Mouse (Mus musculus): ENCODE results near the gene Vax2.

The Vax2 gene

DNA sequence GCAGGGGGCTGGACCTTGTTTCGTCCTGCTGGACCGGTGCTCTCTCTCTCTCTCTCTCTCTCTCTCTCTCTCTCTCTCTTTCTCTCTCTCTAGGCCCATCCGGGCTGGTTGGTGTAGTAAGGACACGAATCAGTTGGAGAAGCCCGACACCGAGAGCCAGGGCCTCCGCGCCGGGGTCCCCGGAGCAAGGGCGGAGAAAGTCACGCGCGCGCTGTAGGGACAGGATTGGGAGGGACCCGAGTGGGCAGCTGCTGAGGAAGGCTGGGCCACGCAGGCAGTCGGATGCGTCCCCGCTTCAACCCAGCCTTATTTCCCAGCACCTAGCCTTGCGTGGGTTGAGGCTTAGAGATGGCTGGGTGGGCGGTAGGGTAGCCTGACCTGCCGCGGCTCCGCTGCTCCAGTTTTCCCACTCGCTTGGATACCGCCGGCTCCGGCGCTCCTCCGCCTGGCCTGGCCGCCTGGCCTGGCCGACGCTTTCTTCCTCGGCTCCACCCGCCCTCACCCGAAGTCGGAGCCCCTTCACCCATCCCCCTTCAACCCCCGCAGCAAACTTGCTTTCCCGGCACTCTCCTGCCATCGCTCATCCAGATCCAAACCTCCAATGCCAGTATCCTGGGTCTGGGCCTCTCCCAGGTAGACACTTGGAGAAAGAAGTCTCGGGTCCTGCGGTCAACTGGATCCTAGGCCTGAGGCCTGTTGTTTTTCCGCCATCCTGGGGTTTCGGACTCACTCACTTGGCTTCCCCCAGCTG is 836 bp downstream of the Vax2 start:
- no peak for DNase-seq (ENCODE audit: low spot score)

DNA sequence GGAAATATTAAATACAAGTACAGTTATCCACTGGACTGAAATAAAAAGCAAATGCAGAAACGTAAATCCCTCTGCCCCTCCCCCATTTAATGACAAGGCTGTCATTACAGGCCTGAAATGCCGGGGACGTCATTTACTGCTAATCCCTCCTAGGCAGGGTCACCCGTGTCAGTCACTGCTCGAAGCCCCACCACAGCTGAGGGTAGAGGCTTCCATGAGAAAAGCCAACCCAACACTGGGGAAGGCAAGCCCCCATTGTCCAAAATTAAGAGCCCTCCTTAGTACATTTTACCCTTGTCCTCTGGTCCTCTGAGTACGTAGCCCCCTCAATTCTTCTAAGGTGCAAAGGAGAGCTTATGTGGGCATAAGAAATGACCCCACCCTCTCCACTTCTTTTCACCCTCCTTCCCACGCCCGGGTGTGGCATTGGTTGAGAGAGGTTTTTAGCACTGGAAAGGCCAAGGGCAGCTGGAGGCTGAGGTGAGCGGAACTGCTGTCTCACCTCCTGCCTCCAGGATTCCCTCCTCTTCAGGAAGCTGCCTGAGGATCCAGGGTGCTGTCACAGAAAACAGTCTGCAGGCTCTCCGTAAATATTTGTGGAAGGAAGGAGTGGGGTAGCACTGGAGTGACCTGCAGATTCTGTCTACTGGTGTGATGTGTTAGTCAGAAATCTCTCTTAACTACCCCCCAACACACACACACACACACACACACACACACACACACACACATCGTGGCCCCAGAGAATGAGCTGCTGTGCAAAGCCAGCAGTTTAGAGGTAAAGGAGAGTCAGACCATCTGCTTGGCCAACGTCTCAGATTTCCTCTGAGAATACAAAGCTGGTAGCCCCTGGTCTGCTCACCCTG is 2.4 kb downstream of the Vax2 start:
- DNase-seq (ENCODE audit: low spot score) = no peak

DNA sequence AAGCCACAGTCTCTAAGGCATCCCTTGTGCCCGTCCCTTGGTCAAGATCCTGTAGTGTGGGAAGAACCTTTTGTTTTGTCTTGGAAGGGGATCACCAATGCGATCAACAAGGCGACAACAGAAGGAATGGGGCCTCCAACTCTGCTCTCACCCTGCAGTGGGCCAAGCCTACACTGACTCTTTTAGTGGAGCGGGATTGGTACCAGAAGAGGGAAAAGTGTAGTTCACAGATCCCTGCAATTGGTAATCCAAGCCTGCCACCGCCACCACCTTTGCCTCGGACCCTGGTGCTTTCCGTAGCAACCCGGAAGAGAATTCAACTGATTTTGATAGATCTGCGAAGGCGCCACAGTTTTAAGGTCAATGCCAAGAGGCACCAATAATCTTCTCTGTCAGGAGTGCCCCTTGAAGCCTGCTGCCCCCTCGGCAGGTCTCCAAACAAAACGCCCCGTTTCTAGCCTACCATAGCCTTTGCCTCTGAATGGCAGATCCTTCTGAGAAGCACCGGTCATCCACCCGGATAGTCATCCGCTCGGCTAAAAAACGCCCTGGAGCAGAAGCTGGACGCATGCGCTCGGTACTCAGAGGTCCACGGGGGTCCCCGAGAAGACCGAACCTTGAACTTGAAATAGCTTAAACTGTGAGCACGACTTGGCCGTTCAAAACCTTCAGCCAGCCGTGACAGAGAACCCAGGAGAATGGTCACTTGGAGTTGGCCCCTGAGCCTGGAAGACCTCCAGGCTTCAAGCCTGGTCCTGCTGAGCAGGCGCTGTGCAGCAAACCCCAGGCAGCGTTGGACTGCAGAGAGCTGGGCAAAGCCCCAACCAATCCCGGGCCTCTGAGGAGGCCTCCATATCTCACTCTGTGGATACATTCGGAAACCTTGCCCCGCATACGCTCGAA is 3.4 kb downstream of the Vax2 start:
- DNase-seq (ENCODE audit: low spot score) = no peak

DNA sequence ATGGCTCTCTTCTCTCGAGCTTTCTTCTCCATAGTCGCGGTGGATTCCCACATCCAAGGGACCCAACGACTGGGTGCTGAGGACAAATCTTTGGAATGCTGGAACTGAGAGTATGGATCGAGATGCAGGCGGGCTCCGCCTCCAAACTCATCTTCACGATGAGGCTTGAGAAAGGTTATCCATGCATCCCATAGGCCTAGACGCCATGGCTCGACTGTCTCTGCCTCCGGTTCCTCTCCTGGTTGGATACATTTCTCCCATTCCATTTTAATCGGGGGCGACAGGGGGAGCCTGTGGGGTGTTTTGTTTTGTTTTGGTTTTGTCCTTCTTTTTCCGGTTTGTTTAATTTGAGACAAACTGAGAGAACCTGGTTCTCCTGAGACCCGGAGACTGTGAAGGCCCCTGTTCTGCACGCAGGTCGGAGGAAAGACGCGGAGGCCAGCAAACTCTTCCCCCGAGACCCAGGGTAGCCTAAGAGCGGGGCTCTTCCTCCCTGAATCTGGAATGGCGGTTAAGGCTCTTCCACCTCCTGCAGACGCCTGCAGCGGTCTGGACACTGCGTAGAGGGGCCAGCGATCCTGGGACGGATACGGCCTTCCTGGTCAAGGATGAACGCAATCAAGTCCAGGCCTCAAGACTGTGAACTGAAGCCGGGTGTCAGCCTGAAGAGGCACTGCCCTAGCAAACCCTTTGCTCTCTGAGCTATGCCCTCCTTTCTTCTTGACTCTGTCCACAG is 4.6 kb downstream of the Vax2 start:
- no peak for DNase-seq (ENCODE audit: low spot score)

DNA sequence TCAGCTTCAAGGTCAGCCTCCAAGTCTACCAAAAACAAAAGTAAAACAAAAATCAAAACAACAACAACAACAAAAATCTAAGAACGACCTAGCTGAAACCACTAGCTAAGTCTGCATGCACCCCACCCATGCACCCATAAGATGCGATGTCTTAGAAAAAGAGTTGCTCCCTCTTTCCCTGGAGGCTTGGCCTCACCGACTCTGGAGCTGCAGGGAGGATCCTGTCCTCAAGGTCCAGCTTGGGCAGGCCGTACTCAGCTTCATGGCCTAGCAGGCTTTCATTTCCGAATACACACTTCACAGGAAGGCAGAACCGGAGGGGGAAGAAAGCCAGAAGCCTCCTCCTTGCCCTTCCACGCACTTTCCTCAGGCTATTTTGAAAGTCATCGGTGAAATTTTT is 6.0 kb downstream of the Vax2 start:
- no peak for DNase-seq (ENCODE audit: low spot score)

DNA sequence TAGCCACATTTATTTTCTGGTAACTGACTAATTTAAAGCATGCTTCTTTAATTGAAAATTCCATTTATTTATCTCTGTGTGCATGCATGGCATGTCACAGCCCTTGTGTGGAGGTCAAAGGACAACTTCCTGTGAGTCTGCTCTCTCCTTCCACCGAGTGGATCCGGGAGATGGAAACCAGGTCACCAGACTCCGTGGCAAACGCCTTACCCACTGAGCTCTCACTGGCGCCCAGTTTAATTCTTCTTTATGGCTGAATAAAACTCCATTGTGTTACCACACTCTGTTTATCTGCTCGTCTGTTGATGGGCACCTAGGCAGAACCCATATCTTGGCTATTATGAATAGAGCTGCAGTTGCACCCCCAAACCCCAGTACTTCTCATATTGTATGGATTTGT is 11.5 kb downstream of the Vax2 start:
- DNase-seq (ENCODE audit: low spot score) = no peak

DNA sequence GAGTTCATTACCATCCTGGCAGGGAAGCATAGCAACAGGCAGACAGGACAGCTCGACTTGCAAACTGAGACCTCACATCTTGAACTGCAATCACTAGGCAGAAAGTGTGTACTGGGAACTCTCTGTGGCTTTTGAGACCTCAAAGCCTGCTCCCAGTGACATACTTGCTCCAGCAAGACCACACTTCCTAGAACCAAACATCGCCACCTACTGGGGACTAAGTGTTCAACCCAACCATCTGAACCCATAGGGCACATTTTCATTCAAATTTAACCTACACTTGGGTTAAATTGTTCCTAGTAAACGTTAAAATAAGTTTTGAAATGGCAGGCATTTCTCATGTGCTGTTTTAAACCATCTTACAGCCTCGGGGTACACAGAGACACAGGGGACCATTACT is 16.1 kb downstream of the Vax2 start:
- no peak for DNase-seq (ENCODE audit: low spot score)

DNA sequence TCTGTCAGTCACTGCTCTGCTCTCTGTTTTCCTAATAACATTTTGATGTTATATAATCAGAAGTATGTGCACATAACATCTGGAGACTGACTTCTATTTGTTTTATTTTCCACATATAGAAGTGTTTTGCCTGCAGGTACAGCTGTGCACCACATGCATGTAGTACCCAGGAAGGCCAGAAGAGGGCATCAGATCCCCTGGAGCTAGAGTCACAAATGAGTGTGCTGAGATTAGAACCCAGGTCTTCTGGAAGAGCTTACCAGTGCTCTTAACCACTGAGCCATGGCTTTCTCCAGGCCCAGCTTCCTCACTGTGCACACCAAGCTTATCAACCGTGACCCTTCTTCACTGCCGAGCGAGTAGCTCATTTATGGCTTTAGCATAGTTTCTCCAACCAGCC is 17.4 kb downstream of the Vax2 start:
- no peak for DNase-seq (ENCODE audit: low spot score)

DNA sequence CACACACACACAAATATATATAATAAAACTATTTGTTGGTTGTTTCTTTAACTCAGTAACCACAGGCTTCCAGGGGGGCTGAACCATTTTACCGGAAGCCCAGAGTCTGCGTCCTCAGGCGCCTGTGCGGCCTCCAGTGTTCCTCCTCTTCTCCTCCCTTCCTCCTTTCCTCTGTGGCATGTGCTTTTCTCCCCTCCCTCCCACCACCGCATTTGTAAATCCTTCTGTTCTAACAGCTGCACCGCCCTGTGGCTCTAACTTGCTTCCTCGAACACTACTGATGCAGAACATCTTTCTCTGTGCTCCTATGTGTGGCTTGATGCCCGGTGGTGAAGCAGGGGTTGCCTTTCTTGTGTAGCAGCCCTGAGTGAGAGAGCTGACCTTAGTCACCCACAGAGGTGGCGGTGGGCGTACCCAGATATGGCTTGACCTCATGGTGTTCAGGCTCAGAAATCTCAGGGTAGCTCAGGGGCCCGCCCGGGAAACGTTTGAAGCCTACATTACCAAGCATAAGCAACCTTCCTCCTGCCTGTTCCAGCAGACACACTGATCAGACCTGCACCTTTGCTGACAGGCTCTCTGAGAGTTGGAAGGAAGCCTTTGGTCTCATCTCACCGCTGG is 18.4 kb downstream of the Vax2 start:
- no peak for DNase-seq (ENCODE audit: low spot score)

DNA sequence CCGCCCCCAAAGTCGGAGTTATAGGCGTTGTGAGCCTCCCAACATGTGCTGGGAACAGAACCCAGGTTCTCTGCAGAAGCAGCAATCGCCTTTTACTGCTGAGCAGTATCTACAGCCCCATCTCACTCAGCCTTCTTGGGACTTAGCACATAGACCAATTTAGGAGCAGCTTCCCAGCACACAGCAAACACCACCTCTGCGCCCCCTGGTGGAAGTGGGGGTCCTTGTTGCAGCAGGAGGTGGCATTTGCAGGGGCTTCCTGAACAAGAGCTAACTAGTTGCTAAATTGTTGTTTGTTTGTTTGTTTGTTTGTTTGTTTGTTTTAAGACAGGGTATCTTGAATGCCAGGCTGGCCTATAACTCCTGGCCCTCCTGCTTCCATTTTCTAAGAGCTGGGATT is 20.1 kb downstream of the Vax2 start:
- no peak for DNase-seq (ENCODE audit: low spot score)

DNA sequence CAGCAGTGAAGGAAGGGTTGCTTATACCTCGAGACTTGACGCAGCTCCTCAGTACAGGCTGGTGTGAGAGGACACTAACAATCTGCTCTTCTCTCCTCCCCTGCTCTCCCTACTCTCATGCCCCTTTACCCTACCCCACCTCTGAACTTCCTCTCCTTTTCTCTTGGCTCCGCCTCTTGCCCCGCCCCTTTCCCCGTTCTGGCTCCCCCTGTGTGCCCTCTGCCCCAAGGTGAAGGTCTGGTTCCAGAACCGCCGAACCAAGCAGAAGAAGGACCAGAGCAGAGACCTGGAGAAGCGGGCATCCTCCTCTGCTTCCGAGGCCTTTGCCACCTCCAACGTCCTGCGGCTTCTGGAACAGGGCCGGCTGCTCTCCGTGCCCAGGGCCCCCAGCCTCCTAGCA is 26.2 kb downstream of the Vax2 start:
- no peak for DNase-seq (ENCODE audit: low spot score)

DNA sequence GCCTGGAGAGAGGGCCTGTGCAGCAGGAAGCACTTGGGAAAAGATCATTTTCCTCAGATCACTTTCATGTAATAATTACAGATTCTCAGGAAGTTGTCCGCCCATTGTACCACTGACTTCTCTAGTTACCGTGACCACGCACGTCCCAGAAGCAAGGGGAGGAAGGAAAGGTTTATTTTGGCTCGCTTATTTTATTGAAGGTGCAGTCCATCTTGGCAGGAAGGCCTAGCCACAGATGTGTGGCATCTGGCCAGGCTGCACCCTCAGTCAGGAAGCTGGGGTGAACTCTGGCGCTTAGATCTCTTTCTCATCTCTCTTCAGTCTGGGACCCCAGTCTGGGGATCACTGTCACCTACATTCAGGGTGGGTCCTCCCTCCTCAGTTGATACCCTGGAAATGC is 27.5 kb downstream of the Vax2 start:
- no peak for DNase-seq (ENCODE audit: low spot score)

DNA sequence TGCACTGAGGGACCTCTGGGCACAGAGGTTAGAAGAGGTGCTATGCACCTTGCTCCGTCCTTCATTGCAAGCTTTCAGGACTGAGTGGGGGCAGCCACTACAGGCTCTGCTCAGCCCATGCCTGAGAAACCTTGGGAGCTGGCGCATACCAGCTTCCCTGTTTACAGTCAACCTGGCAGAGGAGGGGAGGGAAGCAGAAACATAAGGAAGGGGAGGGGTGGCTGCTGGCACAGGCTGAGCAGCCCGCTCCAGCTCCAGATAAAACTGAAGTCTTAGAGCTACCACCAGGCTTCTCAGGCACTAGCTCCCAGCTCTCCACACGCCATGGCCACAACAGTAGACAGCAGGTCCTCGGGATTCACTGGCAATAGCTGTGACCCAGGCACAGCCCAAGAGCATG is 31.7 kb downstream of the Vax2 start, which contains the start of gene Atp6v1b1:
Gene Atp6v1b1, plus strand, starts transcription at position 230 of the 400 bp plus-strand sequence.
- no peak for DNase-seq (ENCODE audit: low spot score)

DNA sequence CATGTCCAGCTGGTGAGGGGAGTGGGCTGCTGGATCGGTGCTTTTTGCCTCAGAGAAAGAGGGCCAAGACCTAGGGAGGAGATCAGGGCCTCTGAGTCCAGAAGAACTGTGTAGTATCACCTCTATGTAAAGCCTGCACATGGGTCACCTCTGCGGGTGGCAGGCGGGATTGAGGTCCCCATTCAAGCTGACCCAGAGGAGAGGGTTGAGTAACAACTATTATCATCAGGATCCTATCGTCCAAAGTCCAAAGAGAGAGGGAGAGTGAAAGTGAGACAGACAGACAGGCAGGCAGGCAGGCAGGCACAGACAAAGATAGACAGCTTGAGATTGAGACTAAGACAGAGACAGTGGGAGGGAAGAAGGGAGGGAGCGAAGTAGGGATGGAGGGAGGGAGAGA is 32.1 kb downstream of the Vax2 start:
- no peak for DNase-seq (ENCODE audit: low spot score)

DNA sequence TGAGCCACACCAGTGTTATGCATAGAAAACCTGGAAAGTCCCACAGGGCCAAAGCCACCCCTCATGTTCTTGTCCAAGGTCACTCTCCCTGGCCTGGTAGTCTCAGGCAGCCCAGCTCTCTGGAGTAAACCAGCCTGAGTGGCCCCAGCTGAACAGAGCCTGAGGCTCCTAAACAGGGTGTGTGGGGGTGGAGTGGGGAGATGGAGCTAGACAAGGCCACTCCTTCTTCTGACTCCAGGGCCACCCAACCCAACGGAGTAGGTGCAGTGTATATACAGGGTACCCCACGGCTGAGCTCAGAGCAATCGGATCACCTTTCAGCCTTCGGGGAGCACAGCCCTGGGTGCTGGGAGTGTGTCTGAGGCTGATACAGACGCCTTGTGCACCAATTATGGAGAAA is 33.1 kb downstream of the Vax2 start:
- no peak for DNase-seq (ENCODE audit: low spot score)

DNA sequence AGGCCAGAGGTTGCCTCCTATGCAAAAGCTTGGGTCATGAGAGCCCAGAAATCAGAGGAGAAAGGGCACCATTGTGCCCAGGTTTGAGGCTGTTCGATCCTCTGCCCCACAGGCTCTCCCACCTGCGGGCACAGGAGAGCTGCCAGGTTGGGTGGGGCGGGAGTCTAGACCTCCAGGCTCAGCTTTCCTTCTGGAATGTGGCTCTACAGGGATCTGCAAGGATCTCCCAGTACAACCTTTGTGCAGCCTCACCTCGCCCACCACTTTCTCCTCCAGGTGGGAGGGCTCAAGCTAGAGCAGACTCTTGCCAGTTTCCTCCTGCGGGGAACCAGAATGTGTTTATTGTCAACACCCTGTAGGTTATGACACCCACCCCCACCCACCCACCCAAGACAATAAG is 33.5 kb downstream of the Vax2 start:
- no peak for DNase-seq (ENCODE audit: low spot score)

DNA sequence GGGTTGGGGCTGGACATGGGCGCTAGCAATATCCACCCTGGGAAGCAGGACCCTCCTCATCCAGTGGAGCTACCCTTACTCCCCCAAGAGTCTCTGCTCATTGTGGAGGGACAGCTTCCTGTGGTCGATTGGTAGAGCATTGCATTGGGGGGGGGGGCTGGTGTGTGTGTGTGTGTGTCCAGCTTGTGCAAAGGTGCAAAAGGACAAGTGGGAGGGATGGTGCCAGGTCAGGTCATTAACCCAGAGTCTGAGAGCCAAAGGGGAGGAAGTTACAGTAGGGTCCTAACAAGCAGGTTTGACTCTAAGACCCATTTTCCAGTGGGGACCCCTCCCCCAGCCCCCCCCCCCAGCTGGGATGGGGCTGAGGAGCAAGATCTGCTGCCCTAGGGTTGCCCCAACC is 34.4 kb downstream of the Vax2 start:
- DNase-seq (ENCODE audit: low spot score) = no peak

DNA sequence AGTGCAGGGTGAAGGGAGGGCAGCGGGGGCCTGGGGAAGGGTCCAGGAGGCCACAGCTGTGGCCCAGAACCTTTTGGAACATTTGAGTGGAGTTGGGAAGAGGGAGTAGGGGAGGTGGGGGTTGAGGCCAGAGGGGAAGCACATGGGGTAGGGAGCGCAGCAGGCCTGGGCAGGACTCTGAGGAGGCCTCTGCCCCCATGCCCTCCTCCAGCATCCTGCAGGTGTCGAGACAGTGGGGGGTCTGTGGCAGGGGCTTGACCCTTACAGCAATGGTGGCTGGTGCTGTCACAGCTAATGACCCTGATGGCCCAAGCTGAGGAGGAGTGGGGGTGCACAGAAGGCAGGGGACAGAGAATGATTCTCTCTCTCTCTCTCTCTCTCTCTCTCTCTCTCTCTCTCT is 38.2 kb downstream of the Vax2 start:
- DNase-seq (ENCODE audit: low spot score) = no peak

DNA sequence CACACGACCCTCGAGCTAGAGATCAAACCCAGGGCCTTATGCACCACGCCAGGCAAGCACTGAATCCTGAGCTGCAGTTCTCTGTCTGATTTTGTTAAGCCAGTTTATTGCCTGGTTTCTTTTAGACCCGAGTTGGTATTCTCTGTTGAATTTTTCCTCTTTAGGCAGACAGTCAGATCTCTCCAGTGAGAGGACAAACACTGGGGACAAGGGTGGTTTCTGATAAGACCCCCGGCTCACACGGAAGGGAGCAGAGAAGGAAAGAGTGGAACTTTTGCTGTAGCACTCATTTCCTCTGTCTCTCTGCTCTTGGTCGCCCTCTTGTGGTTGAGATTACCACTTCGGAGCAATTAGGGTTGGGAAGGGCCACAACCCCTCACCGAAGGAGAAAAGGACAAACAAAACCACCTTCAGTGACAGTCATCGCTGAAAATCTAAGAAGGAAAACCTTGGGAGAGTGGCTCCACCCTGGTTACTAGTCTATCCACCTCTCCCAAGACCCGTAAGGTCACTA is 39.2 kb downstream of the Vax2 start:
- peak; percentile 27 for DNase-seq (ENCODE audit: low spot score)

DNA sequence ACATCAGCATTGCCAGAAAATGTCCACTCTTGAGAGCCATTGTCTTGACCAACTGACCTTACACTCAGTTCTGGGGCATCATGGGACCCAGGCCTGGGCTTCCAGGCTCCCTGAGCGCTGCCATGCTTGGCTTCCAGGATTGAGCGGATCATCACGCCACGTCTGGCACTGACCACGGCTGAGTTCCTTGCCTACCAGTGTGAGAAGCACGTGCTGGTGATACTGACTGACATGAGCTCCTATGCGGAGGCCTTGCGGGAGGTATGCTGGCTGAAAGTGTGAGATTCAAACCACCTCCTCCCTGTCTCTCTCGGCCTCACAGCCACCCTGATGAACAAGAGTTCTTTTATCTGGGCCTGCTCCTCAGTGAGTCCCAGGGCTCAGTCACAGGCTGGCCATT is 45.0 kb downstream of the Vax2 start:
- no peak for DNase-seq (ENCODE audit: low spot score)

DNA sequence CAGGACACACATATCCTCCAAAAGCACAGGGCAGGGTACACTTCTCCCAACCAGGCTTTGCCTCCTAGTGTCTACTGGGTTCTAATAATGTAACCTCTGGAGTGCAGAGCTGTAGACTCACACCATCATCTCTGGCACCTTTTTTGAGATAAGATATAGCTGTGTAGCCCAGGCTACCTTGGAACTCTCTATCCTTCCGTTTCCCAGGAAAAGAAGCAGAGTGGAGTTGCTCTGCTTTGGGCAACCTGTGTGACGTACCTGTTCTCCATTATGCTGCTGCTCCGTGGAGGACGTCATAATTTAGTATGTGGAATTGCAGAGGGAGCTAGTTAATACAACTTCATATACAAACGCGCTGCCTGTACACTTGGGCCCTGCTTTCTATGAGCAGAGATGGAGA is 51.3 kb downstream of the Vax2 start, which contains the start of gene Ankrd53:
Gene Ankrd53, plus strand, starts transcription at position 301 of the 400 bp plus-strand sequence.
- no peak for DNase-seq (ENCODE audit: low spot score)

Data from yolk sac, embryonic 10.5 days (tissue).